Mouse (Mus musculus): ENCODE measurements at regions not wholly inside any gene's neighbourhood (a gene's known extent, or its start where the extent isn't known, plus 50 kb on each side); places are given as distances from the start of the nearest gene placed in this dataset.

GRCm38 (mm10) chr12:28238016-28238415 lies 314.2 kb downstream of the Dcdc2c start:
- TF ChIP-seq POLR2A (IDR thresholded peaks at IDR 0.05; ENCODE audit: low read depth, low read length): no peak
- TF ChIP-seq CTCF (IDR thresholded peaks at IDR 0.05; ENCODE audit: extremely low read depth, insufficient read length, insufficient replicate concordance, low read depth, low read length): no peak

Data from small intestine, adult 2 months (tissue).